Mouse (Mus musculus): ENCODE results near the gene Per1.

DNA sequence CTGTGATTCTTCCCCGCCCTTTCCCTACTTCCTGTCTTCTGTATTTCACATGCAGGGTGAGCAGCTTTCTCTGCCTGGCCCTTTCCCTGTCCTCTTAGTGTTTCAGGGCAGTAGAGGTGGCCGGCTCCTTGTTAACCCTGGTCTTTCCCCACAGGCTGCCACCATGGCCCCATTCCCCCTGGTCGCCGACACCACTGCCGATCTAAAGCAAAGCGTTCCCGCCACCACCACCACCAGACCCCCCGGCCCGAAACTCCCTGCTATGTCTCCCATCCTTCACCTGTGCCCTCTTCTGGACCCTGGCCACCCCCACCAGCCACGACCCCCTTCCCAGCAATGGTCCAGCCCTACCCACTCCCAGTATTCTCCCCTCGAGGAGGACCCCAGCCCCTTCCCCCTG lies 11.3 kb downstream of the Per1 start:
- TF ChIP-seq GATA1 (IDR thresholded peaks at IDR 0.05; ENCODE audit: low read length) (no peak), TAL1 (IDR thresholded peaks at IDR 0.05; ENCODE audit: low read length) (no peak)

All from erythroblast, embryonic 14.5 days (primary cell).